Mouse (Mus musculus) liver, postnatal 0 days (tissue): ENCODE results near the gene Ptk7. TPM values are rescaled to one million over a fixed set of nuclear protein-coding genes. Genes with fewer than 3 reads are reported as not detected.

Experiments
- ATAC-seq: fragments of 200-750 bp; cut with Nextera tagmentation; 2 replicates; pipeline ENCODE4 v1.8.0; 2017; ENCODE audit warnings: mild to moderate bottlenecking, moderate library complexity
- DNase-seq: peaks from one replicate; pipeline ENCODE4 v3.0.0-alpha.2; 2016
- H3K27ac ChIP-seq: fragments of 300-500 bp; sonication (generic); 2 replicates; pipeline ENCODE4 v1.5.1; 2014; ENCODE audit warnings: antibody characterized with exemption, moderate library complexity, mild to moderate bottlenecking, low read depth
- H3K27me3 ChIP-seq: fragments of 300-500 bp; sonication (generic); 2 replicates; pipeline ENCODE4 v1.6.1; 2014; ENCODE audit warnings: low read length, control low read depth, mixed read lengths; ENCODE audit not compliant: insufficient read depth
- H3K36me3 ChIP-seq: fragments of 300-500 bp; sonication (generic); replicated peaks from 2 replicates; pipeline ENCODE4 v1.6.1; 2014; ENCODE audit warnings: mild to moderate bottlenecking, control low read depth, low read length, moderate library complexity, mixed read lengths; ENCODE audit not compliant: insufficient read depth
- H3K4me1 ChIP-seq: fragments of 300-500 bp; sonication (generic); 2 replicates; pipeline ENCODE4 v1.6.1; 2014; ENCODE audit warnings: antibody characterized with exemption, mild to moderate bottlenecking, control low read depth; ENCODE audit not compliant: insufficient read depth
- H3K4me2 ChIP-seq: fragments of 300-500 bp; sonication (generic); 2 replicates; pipeline ENCODE4 v1.6.1; 2014; ENCODE audit warnings: low read depth, mild to moderate bottlenecking, low read length, moderate library complexity, mixed read lengths
- H3K4me3 ChIP-seq: fragments of 300-500 bp; sonication (generic); 2 replicates; pipeline ENCODE4 v1.5.1; 2014; ENCODE audit warnings: low read depth, low read length
- H3K9ac ChIP-seq: fragments of 300-500 bp; sonication (generic); replicated peaks from 2 replicates; pipeline ENCODE4 v1.6.1; 2014; ENCODE audit warnings: mild to moderate bottlenecking, moderate library complexity
- H3K9me3 ChIP-seq: fragments of 300-500 bp; sonication (generic); 2 replicates; pipeline ENCODE4 v1.6.1; 2016; ENCODE audit warnings: mild to moderate bottlenecking, control low read depth, low read length, mixed read lengths
- CTCF ChIP-seq: sonication (generic); IDR thresholded peaks from 2 replicates; pipeline ENCODE4 v1.5.1; 2016; ENCODE audit warnings: antibody characterized with exemption, low read depth
- EP300 ChIP-seq: IDR thresholded peaks from 2 replicates; pipeline ENCODE4 v1.6.1; 2016; ENCODE audit warnings: antibody characterized with exemption, low read depth, mild to moderate bottlenecking
- WGBS: fragments of 180-500 bp; shearing (Covaris S2); extraction: QIAGEN DNeasy Blood & Tissue Kit; methylation state at CpG from one replicate; pipeline ENCODE4 v1.1.7; 2014; ENCODE audit not compliant: insufficient replicate concordance; 5-methylcytosine and 5-hydroxymethylcytosine counted together
- polyA plus RNA-seq: library from polyadenylated mRNA; unstranded; fragments of >200 nt; fragmentation: Nextera tagmentation; extraction: Ambion mirVana; gene quantifications from 2 replicates; pipeline ENCODE4 v1.2.1, GENCODE M21; 2015

Ptk7 gene
- polyA plus RNA-seq, 1 experiment from 2014 or later = 3.5 TPM

- H3K9me3 ChIP-seq = no peaks in the 10 kb centered on the region
- 94% methylated on average over 10 of the region's 10 CpGs for WGBS
- no peaks in the 10 kb centered on the region for H3K27me3 ChIP-seq
- DNase-seq = no peak
- peaks cover 10% of the 10 kb centered on the region for H3K4me1 ChIP-seq
- no peak overlapping the region for H3K27ac ChIP-seq
- no peak overlapping the region for H3K4me2 ChIP-seq
- TF ChIP-seq CTCF (no peak), EP300 (no peak)
- peaks cover 25% of the 10 kb centered on the region for H3K36me3 ChIP-seq
- ATAC-seq = no peak
- H3K4me3 ChIP-seq = no peak overlapping the region
- H3K9ac ChIP-seq = no peak overlapping the region
Measured at GRCm38 (mm10) chr17:46669911-46670310, 40.6 kb upstream of the Ptk7 start.

- Histone ChIP-seq H3K4me2 (no peak overlapping the region), H3K9me3 (no peaks in the 10 kb centered on the region), H3K4me1 (no peaks in the 10 kb centered on the region), H3K36me3 (peaks cover 40% of the 10 kb centered on the region), H3K9ac (no peak overlapping the region), H3K27me3 (no peaks in the 10 kb centered on the region), H3K4me3 (no peak overlapping the region), H3K27ac (no peak overlapping the region)
- DNase-seq (no peak), ATAC-seq (no peak)
- TF ChIP-seq CTCF (no peak), EP300 (no peak)
- WGBS = 94% methylated on average over 16 of the region's 16 CpGs
Measured at GRCm38 (mm10) chr17:46667712-46668111, 38.4 kb upstream of the Ptk7 start.

GRCm38 (mm10) chr17:46662730-46663129, 33.4 kb upstream of the Ptk7 start:
- TF ChIP-seq EP300 = no peak
- no peaks in the 10 kb centered on the region for H3K9me3 ChIP-seq
- DNase-seq (no peak), ATAC-seq (no peak)
- H3K27me3 ChIP-seq = no peaks in the 10 kb centered on the region
- no peaks in the 10 kb centered on the region for H3K4me1 ChIP-seq
- H3K4me3 ChIP-seq = no peak overlapping the region
- no peak overlapping the region for H3K9ac ChIP-seq
- H3K36me3 ChIP-seq = peaks cover 42% of the 10 kb centered on the region
- 85% methylated on average over 5 of the region's 5 CpGs for WGBS
- no peak overlapping the region for H3K4me2 ChIP-seq
- H3K27ac ChIP-seq = no peak overlapping the region

- TF ChIP-seq CTCF = no peak
- TF ChIP-seq EP300 = no peak
Measured at GRCm38 (mm10) chr17:46661981-46662380, 32.7 kb upstream of the Ptk7 start.

GRCm38 (mm10) chr17:46661351-46661750, 32.0 kb upstream of the Ptk7 start:
- WGBS = 82% methylated on average over 9 of the region's 9 CpGs
- peaks cover 42% of the 10 kb centered on the region for H3K36me3 ChIP-seq
- TF ChIP-seq EP300 (no peak), CTCF (no peak)
- ATAC-seq (no peak), DNase-seq (no peak)
- no peaks in the 10 kb centered on the region for H3K4me1 ChIP-seq
- H3K4me3 ChIP-seq = no peak overlapping the region
- no peak overlapping the region for H3K9ac ChIP-seq
- no peaks in the 10 kb centered on the region for H3K27me3 ChIP-seq
- H3K9me3 ChIP-seq = no peaks in the 10 kb centered on the region
- no peak overlapping the region for H3K27ac ChIP-seq
- H3K4me2 ChIP-seq = no peak overlapping the region

More at GRCm38 (mm10) chr17:46661981-46662380, 32.7 kb upstream of the Ptk7 start:
- Histone ChIP-seq H3K36me3 (peaks cover 42% of the 10 kb centered on the region), H3K27me3 (no peaks in the 10 kb centered on the region), H3K9me3 (no peaks in the 10 kb centered on the region), H3K9ac (no peak overlapping the region), H3K4me1 (no peaks in the 10 kb centered on the region), H3K4me2 (no peak overlapping the region), H3K27ac (no peak overlapping the region), H3K4me3 (no peak overlapping the region)
- WGBS = 86% methylated on average over 12 of the region's 12 CpGs
- DNase-seq = no peak
- no peak for ATAC-seq

GRCm38 (mm10) chr17:46656054-46656453, 26.8 kb upstream of the Ptk7 start:
- no peak for TF ChIP-seq EP300
- TF ChIP-seq CTCF = no peak
- no peak overlapping the region for H3K27ac ChIP-seq
- no peaks in the 10 kb centered on the region for H3K9me3 ChIP-seq
- no peaks in the 10 kb centered on the region for H3K27me3 ChIP-seq
- DNase-seq = no peak
- H3K9ac ChIP-seq = no peak overlapping the region
- WGBS = 72% methylated on average over 6 of the region's 6 CpGs
- no peak for ATAC-seq
- peaks cover 7% of the 10 kb centered on the region for H3K4me1 ChIP-seq
- peaks cover 23% of the 10 kb centered on the region for H3K36me3 ChIP-seq
- no peak overlapping the region for H3K4me3 ChIP-seq
- no peak overlapping the region for H3K4me2 ChIP-seq
